Mouse (Mus musculus) liver, embryonic 14.5 days (tissue): ENCODE data around the gene Cox14. TPM values are rescaled to one million over a fixed set of nuclear protein-coding genes. Genes with fewer than 3 reads are reported as not detected.
"Not testable (repeated sequence)": the region's sequence is repeated elsewhere in the genome, so short reads cannot be mapped to it uniquely, and the experiment has no call there.

Source experiments
- ATAC-seq: fragments of 200-750 bp; cut with Nextera tagmentation; 2 replicates; pipeline ENCODE4 v1.8.0; 2017; ENCODE audit warnings: moderate number of reproducible peaks, mild to moderate bottlenecking, moderate library complexity; ENCODE audit not compliant: insufficient read depth
- DNase-seq, 3 experiments: peaks; one replicate each; pipeline ENCODE4 v3.0.0-alpha.2; 2012 to 2013; ENCODE audit warnings: low read depth in 3 of 3, low spot score in 3 of 3
- H3K27ac ChIP-seq: fragments of 300-500 bp; sonication (generic); 2 replicates; pipeline ENCODE4 v1.5.1; 2014; ENCODE audit warnings: moderate library complexity, mild to moderate bottlenecking, control low read depth, inconsistent platforms
- H3K27me3 ChIP-seq: fragments of 300-500 bp; sonication (generic); 2 replicates; pipeline ENCODE4 v1.6.1; 2014; ENCODE audit warnings: mild to moderate bottlenecking, low read length, moderate library complexity; ENCODE audit not compliant: control insufficient read depth, insufficient read depth
- H3K36me3 ChIP-seq: fragments of 300-500 bp; sonication (generic); replicated peaks from 2 replicates; pipeline ENCODE4 v1.6.1; 2014; ENCODE audit warnings: low read depth; ENCODE audit not compliant: control insufficient read depth, insufficient read depth
- H3K4me1 ChIP-seq, 2 experiments: fragments of 200-500 bp in 1 of 2; fragments of 300-500 bp in 1 of 2; sonication (generic) in 1 of 2; replicated peaks; 2 replicates each; pipeline ENCODE4 v1.6.1; 2012 to 2014; ENCODE audit warnings: antibody characterized with exemption in 1 of 2, inconsistent platforms in 1 of 2, low read length in 1 of 2; ENCODE audit not compliant: control insufficient read depth in 2 of 2, insufficient read depth in 2 of 2
- H3K4me2 ChIP-seq: fragments of 300-500 bp; sonication (generic); 2 replicates; pipeline ENCODE4 v1.6.1; 2014; ENCODE audit warnings: low read depth, mild to moderate bottlenecking, control low read depth, moderate library complexity
- H3K4me3 ChIP-seq, 2 experiments: fragments of 200-500 bp in 1 of 2; fragments of 300-500 bp in 1 of 2; sonication (generic) in 1 of 2; 2 replicates each; pipeline ENCODE4 v1.5.1; 2012 to 2014; ENCODE audit warnings: low read depth in 2 of 2, low read length in 2 of 2, mild to moderate bottlenecking in 2 of 2, control low read depth in 1 of 2, inconsistent platforms in 1 of 2, moderate library complexity in 1 of 2; ENCODE audit not compliant: insufficient read depth in 1 of 2
- H3K9ac ChIP-seq: fragments of 300-500 bp; sonication (generic); replicated peaks from 2 replicates; pipeline ENCODE4 v1.6.1; 2014; ENCODE audit warnings: mild to moderate bottlenecking, control low read depth, moderate library complexity
- H3K9me3 ChIP-seq: fragments of 300-500 bp; sonication (generic); 2 replicates; pipeline ENCODE4 v1.6.1; 2016; ENCODE audit warnings: low read length, mixed read lengths; ENCODE audit not compliant: control insufficient read depth
- CTCF ChIP-seq: IDR thresholded peaks from 2 replicates; pipeline ENCODE4 v1.5.1; 2016; ENCODE audit warnings: antibody characterized with exemption, low read depth, control low read depth
- EP300 ChIP-seq: IDR thresholded peaks from 2 replicates; pipeline ENCODE4 v1.6.1; 2016; ENCODE audit warnings: antibody characterized with exemption, low read depth
- WGBS: fragments of 180-500 bp; shearing (Covaris S2); extraction: QIAGEN DNeasy Blood & Tissue Kit; methylation state at CpG from one replicate; pipeline ENCODE4 v1.1.7; 2014; ENCODE audit not compliant: insufficient replicate concordance; 5-methylcytosine and 5-hydroxymethylcytosine counted together
- polyA plus RNA-seq, 2 experiments: library from polyadenylated mRNA; depleted of rRNA in 1 of 2; stranded (reverse) in 1 of 2; unstranded in 1 of 2; fragments of >200 nt; fragmentation: Nextera tagmentation in 1 of 2; extraction: Ambion mirVana in 1 of 2; gene quantifications; 2 replicates each; pipeline versions ENCODE4 v1.2.1 to v1.2.3; 2012 to 2014

Cox14 gene
- polyA plus RNA-seq, 2 experiments: 67.6 to 84.9 TPM

DNA sequence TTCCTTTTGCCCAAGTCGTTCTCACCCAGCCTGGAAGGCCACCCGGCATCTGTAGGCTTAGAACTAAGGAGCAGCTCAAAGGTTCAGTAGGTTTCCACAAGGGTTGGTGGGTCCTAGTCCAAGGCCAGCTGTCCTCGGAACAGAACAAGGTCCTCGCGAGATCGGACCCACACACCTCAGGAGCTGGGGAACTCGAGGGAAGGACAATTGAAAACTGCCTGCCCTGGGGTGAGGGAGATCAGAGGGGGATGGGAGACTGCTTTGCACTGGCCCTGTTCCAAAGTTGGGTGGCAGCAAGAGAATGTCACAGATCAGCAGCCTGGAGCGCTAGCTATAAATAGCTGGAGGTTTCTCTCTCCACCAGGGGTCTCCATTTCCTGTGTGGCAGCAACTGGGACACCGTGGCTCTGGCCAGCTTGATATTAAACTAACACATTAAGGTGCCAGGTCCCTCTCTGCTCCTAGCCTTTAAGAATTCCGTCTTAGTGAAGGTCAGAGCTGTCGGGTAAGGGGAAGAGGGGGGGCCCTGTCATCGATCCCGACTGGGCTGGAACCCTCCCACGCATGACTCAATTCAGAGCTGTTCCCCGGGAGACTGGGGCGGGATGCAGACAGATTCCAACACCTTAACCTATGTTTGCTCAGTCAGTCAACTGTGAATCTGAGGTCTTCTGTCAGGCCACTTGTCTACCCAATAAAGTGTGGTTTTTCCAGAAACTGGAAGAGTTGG, 961 bp upstream of the Cox14 start:
- TF ChIP-seq CTCF (peak; percentile 70), EP300 (no peak)
- Histone ChIP-seq H3K27ac (no peak overlapping the region), H3K36me3 (peaks cover 11% of the 10 kb centered on the region), H3K9ac (peak overlapping the region; percentile 19; the same call in 1 of the 2 replicates), H3K4me1 (peaks cover 2 to 15% of the 10 kb centered on the region in 2 experiments; a peak in 2 of 4 replicates), H3K9me3 (no peaks in the 10 kb centered on the region), H3K4me3 (peak overlapping the region; percentile 15 to 23; a peak in 3 of 4 replicates), H3K4me2 (peak overlapping the region; percentile 90), H3K27me3 (no peaks in the 10 kb centered on the region)
- 16% methylated on average over 16 of the region's 16 CpGs for WGBS
- DNase-seq: peak in 2 of 3 experiments; percentile 55 to 59
- 0 out of 2 replicates have a peak, but pooled peaks have one; percentile 5 for ATAC-seq

DNA sequence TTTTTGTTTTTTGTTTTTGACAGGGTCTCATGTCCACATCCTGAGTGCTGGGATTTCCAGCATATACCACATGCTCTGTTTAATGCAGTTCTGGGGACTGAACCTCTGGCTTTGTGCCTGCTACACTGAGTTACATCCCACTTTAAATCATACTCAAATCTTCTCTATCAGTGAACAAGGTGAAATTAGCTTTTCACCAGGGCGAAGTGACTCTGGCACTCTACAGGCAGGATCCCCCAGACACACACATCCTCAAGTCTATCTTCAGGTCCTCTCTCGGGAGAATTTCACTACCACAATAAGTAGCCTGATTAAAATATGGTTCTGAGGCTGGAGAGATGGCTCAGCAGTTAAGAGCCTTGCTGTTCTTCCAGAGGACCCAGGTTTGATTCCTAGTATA, 1.1 kb downstream of the Cox14 start:
- Histone ChIP-seq H3K36me3 (peaks cover 11% of the 10 kb centered on the region), H3K4me2 (peak overlapping the region; percentile 90), H3K27ac (no peak overlapping the region), H3K9ac (peak overlapping the region; percentile 90), H3K4me3 (peak overlapping the region; percentile 38 to 92), H3K9me3 (no peaks in the 10 kb centered on the region), H3K4me1 (peaks cover 2 to 15% of the 10 kb centered on the region in 2 experiments; a peak in 2 of 4 replicates), H3K27me3 (no peaks in the 10 kb centered on the region)
- TF ChIP-seq EP300: no peak
- no peak for TF ChIP-seq CTCF
- DNase-seq: no peak
- 57% methylated on average over 2 of the region's 2 CpGs for WGBS
- no peak for ATAC-seq

DNA sequence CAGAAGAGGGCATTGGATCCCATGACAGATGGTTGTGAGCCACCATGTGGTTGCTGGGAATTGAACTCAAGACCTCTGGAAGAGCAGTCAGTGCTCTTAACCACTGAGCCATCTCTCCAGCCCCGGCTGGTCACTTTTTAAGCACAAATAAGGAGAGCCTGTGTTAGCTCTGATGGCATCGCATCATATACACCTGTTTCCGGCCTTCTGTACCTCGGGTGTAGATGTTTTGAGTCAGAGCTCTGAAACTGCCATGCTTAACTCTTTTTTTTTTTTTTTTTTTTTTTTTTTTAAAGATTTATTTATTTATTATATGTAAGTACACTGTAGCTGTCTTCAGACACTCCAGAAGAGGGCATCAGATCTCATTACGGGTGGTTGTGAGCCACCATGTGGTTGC, 1.6 kb downstream of the Cox14 start:
- DNase-seq, H3K9ac ChIP-seq, ATAC-seq, H3K4me3 ChIP-seq, H3K27ac ChIP-seq, H3K9me3 ChIP-seq, H3K27me3 ChIP-seq, H3K4me2 ChIP-seq: not testable (repeated sequence)
- WGBS: 75% methylated on average over 4 of the region's 5 CpGs
- H3K36me3 ChIP-seq: peaks cover 11% of the 10 kb centered on the region
- peaks cover 2 to 15% of the 10 kb centered on the region in 2 experiments; a peak in 2 of 4 replicates for H3K4me1 ChIP-seq

DNA sequence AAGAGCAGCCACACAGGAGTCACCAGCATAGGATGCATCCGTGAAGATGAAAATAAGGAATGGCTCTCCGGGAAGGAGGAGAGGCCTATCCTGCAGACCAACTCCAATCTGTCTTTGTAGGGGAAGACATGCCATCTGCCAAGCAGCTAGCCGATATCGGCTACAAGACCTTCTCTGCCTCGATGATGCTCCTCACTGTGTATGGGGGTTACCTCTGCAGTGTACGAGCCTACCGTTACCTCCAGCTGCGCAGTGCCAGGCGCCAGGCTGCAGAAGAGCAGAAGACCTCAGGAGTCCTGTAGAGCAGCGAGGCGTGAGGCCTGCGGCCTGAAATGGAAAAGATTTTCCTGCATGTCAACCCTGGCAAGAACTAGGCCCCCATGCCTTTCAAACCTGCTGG, 2.1 kb downstream of the Cox14 start:
- Histone ChIP-seq H3K27ac (no peak overlapping the region), H3K9ac (no peak overlapping the region), H3K4me3 (no peak overlapping the region), H3K4me1 (peaks cover 2 to 15% of the 10 kb centered on the region in 2 experiments; a peak in 2 of 4 replicates), H3K27me3 (no peaks in the 10 kb centered on the region), H3K9me3 (no peaks in the 10 kb centered on the region), H3K4me2 (no peak overlapping the region), H3K36me3 (peaks cover 11% of the 10 kb centered on the region)
- no peak for DNase-seq
- TF ChIP-seq EP300 (no peak), CTCF (no peak)
- ATAC-seq: no peak
- 86% methylated on average over 12 of the region's 12 CpGs for WGBS

DNA sequence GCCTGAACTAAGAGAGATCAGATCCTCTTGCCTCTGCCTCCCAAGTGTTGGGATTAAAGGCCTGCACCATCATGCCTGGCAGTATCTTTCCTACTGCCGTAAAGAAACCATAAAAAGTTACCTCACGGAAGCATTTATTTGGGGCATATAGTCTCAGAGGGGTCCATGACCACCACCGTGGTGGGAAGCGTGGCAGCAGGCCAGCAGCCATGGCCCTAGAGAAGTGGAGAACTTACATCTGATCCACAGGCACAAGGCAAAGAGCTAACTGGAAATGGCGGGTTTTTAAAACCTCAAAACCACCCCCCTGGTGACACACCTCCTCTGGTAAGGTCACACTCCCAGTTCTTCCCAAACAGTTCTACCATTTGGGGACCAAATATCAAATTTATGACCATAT, 2.8 kb downstream of the Cox14 start:
- ATAC-seq: no peak
- peaks cover 11% of the 10 kb centered on the region for H3K36me3 ChIP-seq
- no peak overlapping the region for H3K4me3 ChIP-seq
- WGBS: 82% methylated on average over 5 of the region's 5 CpGs
- no peaks in the 10 kb centered on the region for H3K27me3 ChIP-seq
- H3K4me1 ChIP-seq: peaks cover 2 to 15% of the 10 kb centered on the region in 2 experiments; a peak in 2 of 4 replicates
- TF ChIP-seq EP300 (no peak), CTCF (no peak)
- H3K9me3 ChIP-seq: no peaks in the 10 kb centered on the region
- no peak overlapping the region for H3K4me2 ChIP-seq
- DNase-seq: no peak
- no peak overlapping the region for H3K27ac ChIP-seq
- H3K9ac ChIP-seq: no peak overlapping the region
